ENCODE assay signal across 8 mouse cellular contexts in genomic region chr4:114999773-115000428, GRCm38 (mm10). TPM values are rescaled to one million over a fixed set of nuclear protein-coding genes. Genes with fewer than 3 reads are reported as not detected.
DNase-seq lines count a peak whose midpoint lies in the region; ATAC-seq lines count a peak whose summit lies in the region.

Gene Stil (plus strand): TSS chr4:115000159.

- peak; percentile 91 to 93 for DNase-seq in B cell, adult 2 months
- peak; percentile 99 for DNase-seq in brain, adult 2 months (ENCODE audit: low read depth, low spot score)
- peak; percentile 100 for DNase-seq in heart, embryonic 10.5 days (ENCODE audit: low spot score)
- DNase-seq in liver = peak; percentile 99
- peak; percentile 97 for DNase-seq in spleen, postnatal 4 days (ENCODE audit: low spot score in 2 of 2)

- peak within 1 kb of the TSS; percentile 93 for H3K27ac ChIP-seq in heart, embryonic 10.5 days
- peak within 1 kb of the TSS; percentile 96 for H3K27ac ChIP-seq in kidney, embryonic 15.5 days

- peaks cover 19% of the 10 kb centered on the region for H3K36me3 ChIP-seq in heart, embryonic 10.5 days
- H3K36me3 ChIP-seq in kidney, embryonic 15.5 days = peaks cover 17% of the 10 kb centered on the region

- peak within 1 kb of the TSS; percentile 74 for H3K9ac ChIP-seq in kidney, embryonic 15.5 days

- no peaks in the 10 kb centered on the region for H3K27me3 ChIP-seq in heart, embryonic 10.5 days (ENCODE audit: insufficient read depth, poor library complexity, severe bottlenecking)
- no peaks in the 10 kb centered on the region for H3K27me3 ChIP-seq in kidney, embryonic 15.5 days

- H3K4me1 ChIP-seq in heart, embryonic 10.5 days = peaks cover 10% of the 10 kb centered on the region
- H3K4me1 ChIP-seq in kidney, embryonic 15.5 days = peaks cover 14% of the 10 kb centered on the region

- peak; percentile 97 for ATAC-seq in erythroblast, adult 5-6 weeks (replicated peaks; ENCODE audit: low FRiP score, poor library complexity, severe bottlenecking)
- peak; percentile 100 for ATAC-seq in kidney, embryonic 15.5 days (replicated peaks; ENCODE audit: low FRiP score)
- peak; percentile 99 for ATAC-seq in monocyte, adult 5-6 weeks (replicated peaks; ENCODE audit: insufficient number of reproducible peaks, low FRiP score, low TSS enrichment, poor library complexity, severe bottlenecking)

- WGBS in heart, embryonic 10.5 days = under 1% methylated on average over 52 of the region's 52 CpGs
- WGBS in kidney, embryonic 15.5 days = under 1% methylated on average over 52 of the region's 52 CpGs

- peak within 1 kb of the TSS; percentile 72 for H3K4me3 ChIP-seq in heart, embryonic 10.5 days
- H3K4me3 ChIP-seq in kidney, embryonic 15.5 days (replicated peaks) = peak within 1 kb of the TSS; percentile 74

- no peaks in the 10 kb centered on the region for H3K9me3 ChIP-seq in heart, embryonic 10.5 days
- no peaks in the 10 kb centered on the region for H3K9me3 ChIP-seq in kidney, embryonic 15.5 days (replicated peaks)

- H3K4me2 ChIP-seq in kidney, embryonic 15.5 days = peak within 1 kb of the TSS; percentile 66

RNA-seq across cellular contexts. Expression of gene Stil, which starts in this region (rescaled TPM):
- 9.4 and 17.6 TPM in 2 replicates for total RNA-seq in erythroblast, adult 5-6 weeks (2015; ENCODE audit: low replicate concordance)
- total RNA-seq in erythroblast, adult 5-6 weeks (2017; ENCODE audit: low replicate concordance) = 20.1 and 22.8 TPM in 2 replicates
- polyA plus RNA-seq in heart, embryonic 10.5 days (2016; fragmentation: Nextera tagmentation; extraction: Ambion mirVana) = 13.0 and 13.5 TPM in 2 replicates
- 12.5 and 13.1 TPM in 2 replicates for polyA plus RNA-seq in kidney, embryonic 15.5 days (2015; fragmentation: Nextera tagmentation; extraction: Ambion mirVana)
- total RNA-seq in monocyte, adult 5-6 weeks (2017) = 0.53 to 1.9 TPM (median 0.78 TPM) in 3 replicates

Comparison
In these comparisons a context has a peak if more than half of its experiments do, and no peak if none do; other contexts are left out.
1. Peak in every context shown above with its lines: DNase-seq, ATAC-seq, H3K4me3 ChIP-seq and H3K27ac ChIP-seq.